Mouse (Mus musculus) Muller cell, postnatal 12 days (primary cell): ENCODE measurements at regions not wholly inside any gene's neighbourhood (a gene's known extent, or its start where the extent isn't known, plus 50 kb on each side); places are given as distances from the start of the nearest gene placed in this dataset.

Source experiments
- DNase-seq: peaks from one replicate; pipeline ENCODE4 v3.0.0-alpha.2; 2015; ENCODE audit errors: inconsistent ontology term

GRCm38 (mm10) chr17:16101548-16101947 lies 270.7 kb upstream of the Rgmb start:
- DNase-seq, result no peak

- no peak for DNase-seq
Observed at GRCm38 (mm10) chr17:16092952-16093351, 262.1 kb upstream of the Rgmb start.

GRCm38 (mm10) chr17:16089619-16090280 lies 258.9 kb upstream of the Rgmb start:
- DNase-seq, result no peak

- no peak for DNase-seq
Observed at GRCm38 (mm10) chr17:16088879-16089618, 258.2 kb upstream of the Rgmb start.

- no peak for DNase-seq
Observed at GRCm38 (mm10) chr17:16087046-16087445, 256.2 kb upstream of the Rgmb start.

- DNase-seq, result no peak
Observed at GRCm38 (mm10) chr17:16082842-16083241, 252.0 kb upstream of the Rgmb start.

- no peak for DNase-seq
Observed at GRCm38 (mm10) chr17:16078549-16078948, 247.7 kb upstream of the Rgmb start.

- no peak for DNase-seq
Observed at GRCm38 (mm10) chr17:16069334-16069733, 238.5 kb upstream of the Rgmb start.

- DNase-seq, result peak; percentile 23
Observed at GRCm38 (mm10) chr17:16067858-16068257, 237.0 kb upstream of the Rgmb start.

- DNase-seq, result no peak
Observed at GRCm38 (mm10) chr17:16054481-16054880, 223.6 kb upstream of the Rgmb start.

- peak; percentile 78 for DNase-seq
Observed at GRCm38 (mm10) chr17:16051713-16052112, 220.9 kb upstream of the Rgmb start.

GRCm38 (mm10) chr17:16041542-16042251 lies 210.9 kb upstream of the Rgmb start:
- DNase-seq, result no peak

GRCm38 (mm10) chr17:16027989-16028388 lies 197.2 kb upstream of the Rgmb start:
- no peak for DNase-seq

GRCm38 (mm10) chr17:16004871-16005575 lies 174.2 kb upstream of the Rgmb start:
- no peak for DNase-seq

GRCm38 (mm10) chr17:16004002-16004401 lies 173.2 kb upstream of the Rgmb start:
- no peak for DNase-seq

- DNase-seq, result no peak
Observed at GRCm38 (mm10) chr17:15998771-15999170, 167.9 kb upstream of the Rgmb start.

- no peak for DNase-seq
Observed at GRCm38 (mm10) chr17:15997289-15997688, 166.4 kb upstream of the Rgmb start.

GRCm38 (mm10) chr17:15995493-15995892 lies 164.7 kb upstream of the Rgmb start:
- DNase-seq, result no peak

- DNase-seq, result peak; percentile 95
Observed at GRCm38 (mm10) chr17:15993361-15994287, 162.8 kb upstream of the Rgmb start.

- DNase-seq, result no peak
Observed at GRCm38 (mm10) chr17:15991916-15992315, 161.1 kb upstream of the Rgmb start.

GRCm38 (mm10) chr17:15990303-15990702 lies 159.5 kb upstream of the Rgmb start:
- no peak for DNase-seq
